Mouse (Mus musculus) bone marrow macrophage, adult 2 months (primary cell): Measurements from ENCODE around the gene Izumo2.

Source experiments
- CTCF ChIP-seq: IDR thresholded peaks from 2 replicates; pipeline ENCODE4 v1.5.1; 2012; ENCODE audit warnings: low read depth, mild to moderate bottlenecking, low read length, moderate library complexity
- POLR2A ChIP-seq: IDR thresholded peaks from 2 replicates; pipeline ENCODE4 v1.6.1; 2012; ENCODE audit warnings: mild to moderate bottlenecking, low read depth, low read length, borderline replicate concordance

GRCm38 (mm10) chr7:44683656-44684055, 24.9 kb upstream of the Izumo2 start:
- no peak for TF ChIP-seq POLR2A
- TF ChIP-seq CTCF, result no peak
